Mouse (Mus musculus) intestine, embryonic 16.5 days (tissue): ENCODE measurements around the gene Hoxb6. TPM values are rescaled to one million over a fixed set of nuclear protein-coding genes. Genes with fewer than 3 reads are reported as not detected.

Experiments used
- ATAC-seq: fragments of 200-750 bp; cut with Nextera tagmentation; 2 replicates; pipeline ENCODE4 v1.8.0; 2017; ENCODE audit warnings: moderate TSS enrichment, moderate library complexity
- H3K27ac ChIP-seq: fragments of 300-500 bp; sonication (generic); 2 replicates; pipeline ENCODE4 v1.5.1; 2014; ENCODE audit warnings: mild to moderate bottlenecking, low read length
- H3K27me3 ChIP-seq: fragments of 300-500 bp; sonication (generic); replicated peaks from 2 replicates; pipeline ENCODE4 v1.6.1; 2014; ENCODE audit warnings: low read length, control low read depth, mixed read lengths; ENCODE audit not compliant: control insufficient read depth, insufficient read depth
- H3K36me3 ChIP-seq: fragments of 300-500 bp; sonication (generic); 2 replicates; pipeline ENCODE4 v1.6.1; 2014; ENCODE audit warnings: low read length, control low read depth; ENCODE audit not compliant: control insufficient read depth, insufficient read depth
- H3K4me1 ChIP-seq: fragments of 300-500 bp; sonication (generic); 2 replicates; pipeline ENCODE4 v1.6.1; 2014; ENCODE audit warnings: low read length, control low read depth, mixed read lengths; ENCODE audit not compliant: control insufficient read depth, insufficient read depth
- H3K4me2 ChIP-seq: fragments of 300-500 bp; sonication (generic); 2 replicates; pipeline ENCODE4 v1.6.1; 2014; ENCODE audit warnings: low read depth, low read length, control low read depth
- H3K4me3 ChIP-seq: fragments of 300-500 bp; sonication (generic); 2 replicates; pipeline ENCODE4 v1.5.1; 2014; ENCODE audit warnings: mild to moderate bottlenecking, low read length
- H3K9ac ChIP-seq: fragments of 300-500 bp; sonication (generic); 2 replicates; pipeline ENCODE4 v1.6.1; 2014; ENCODE audit warnings: low read depth, low read length
- H3K9me3 ChIP-seq: fragments of 300-500 bp; sonication (generic); 2 replicates; pipeline ENCODE4 v1.6.1; 2016; ENCODE audit warnings: low read length, control low read depth; ENCODE audit not compliant: control insufficient read depth
- WGBS: fragments of 180-500 bp; shearing (Covaris S2); extraction: QIAGEN DNeasy Blood & Tissue Kit; methylation state at CpG from one replicate; pipeline ENCODE4 v1.1.7; 2014; 5-methylcytosine and 5-hydroxymethylcytosine counted together
- polyA plus RNA-seq: library from polyadenylated mRNA; unstranded; fragments of >200 nt; fragmentation: Nextera tagmentation; extraction: Ambion mirVana; gene quantifications from 2 replicates; pipeline ENCODE4 v1.2.1, GENCODE M21; 2015

The Hoxb6 gene
- polyA plus RNA-seq, 1 experiment from 2014 or later, result 11.1 TPM

DNA sequence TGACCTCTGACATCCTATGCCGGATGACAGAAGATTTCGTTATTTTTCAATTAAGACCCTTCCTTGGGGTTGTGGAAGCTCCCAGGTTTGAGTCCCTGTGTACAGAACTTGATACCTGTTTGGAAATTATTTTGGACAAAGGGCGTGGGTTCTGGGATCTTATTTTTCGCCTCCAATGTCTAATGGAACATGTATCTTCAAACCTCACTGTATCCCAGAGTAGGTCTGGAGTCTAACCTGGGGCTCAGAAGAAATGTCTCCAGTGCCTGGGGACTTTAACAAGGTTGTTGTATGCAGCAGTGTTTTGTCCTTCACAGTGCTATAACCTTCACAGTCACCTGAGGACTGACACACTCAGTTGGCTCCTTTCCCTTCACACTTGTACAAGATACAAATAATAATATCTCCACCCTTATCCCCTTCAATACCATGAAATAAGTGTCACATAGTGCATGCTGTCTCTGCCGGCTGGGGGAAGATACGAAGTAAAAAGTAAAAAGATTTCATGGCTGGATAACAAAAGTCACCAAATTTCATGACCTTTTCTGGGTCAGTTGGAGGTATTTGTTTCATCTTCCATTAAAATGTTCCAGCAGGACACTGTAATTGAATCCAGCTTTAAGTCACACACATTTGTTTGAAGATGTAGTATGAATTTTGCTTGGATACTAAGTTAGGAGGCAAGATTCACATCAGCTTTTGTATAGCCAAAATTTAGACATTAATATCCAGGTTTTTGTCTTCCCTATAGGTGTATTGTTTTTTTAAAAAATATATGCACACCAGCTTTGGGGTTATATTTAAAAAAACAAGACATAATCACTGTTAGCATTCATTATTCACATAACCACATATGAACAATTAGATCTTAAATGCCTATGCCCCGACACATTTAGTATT lies 25.0 kb upstream of the Hoxb6 start:
- H3K4me2 ChIP-seq, result no peak overlapping the region
- H3K4me3 ChIP-seq, result no peak overlapping the region
- peaks cover 88% of the 10 kb centered on the region for H3K27me3 ChIP-seq
- ATAC-seq, result no peak
- H3K9ac ChIP-seq, result no peak overlapping the region
- WGBS, result 32% methylated on average over 7 of the region's 7 CpGs
- no peaks in the 10 kb centered on the region for H3K9me3 ChIP-seq
- peaks cover 16% of the 10 kb centered on the region for H3K4me1 ChIP-seq
- no peaks in the 10 kb centered on the region for H3K36me3 ChIP-seq
- H3K27ac ChIP-seq, result no peak overlapping the region

DNA sequence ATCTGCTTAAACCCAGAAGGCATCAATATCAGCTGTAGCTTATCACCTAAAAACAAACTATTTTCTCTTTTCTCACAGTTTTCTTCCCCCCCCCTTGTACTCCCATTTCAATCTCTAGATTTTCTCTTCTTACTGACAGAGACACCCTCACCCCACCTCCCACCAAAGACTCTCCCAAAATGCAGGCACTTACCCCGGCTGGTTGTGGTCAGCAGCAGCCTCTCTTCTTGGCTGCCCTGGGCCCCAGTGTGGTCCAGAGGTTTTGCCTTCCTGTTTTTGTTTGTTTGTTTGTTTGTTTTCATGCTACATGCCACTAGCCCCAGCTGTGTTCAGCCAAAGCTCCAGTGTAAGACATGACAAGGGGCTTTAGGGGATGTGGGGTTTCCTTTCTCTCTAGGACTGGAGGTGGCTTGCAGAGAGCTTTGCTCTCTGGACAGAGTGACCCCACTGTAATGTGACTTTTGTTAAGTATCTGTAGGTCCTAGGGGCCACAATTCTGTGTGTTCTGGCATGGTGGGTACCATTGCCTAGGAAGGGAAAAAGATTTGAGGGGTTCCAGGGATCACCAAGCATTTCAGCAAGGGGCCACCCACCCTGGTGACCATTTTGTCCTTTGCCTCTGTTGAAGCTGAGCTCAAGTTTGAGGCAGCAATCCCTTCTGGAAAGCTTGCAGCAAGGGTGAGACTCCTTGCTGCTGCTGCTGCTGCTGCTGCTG lies 24.1 kb upstream of the Hoxb6 start:
- H3K36me3 ChIP-seq, result no peaks in the 10 kb centered on the region
- no peaks in the 10 kb centered on the region for H3K9me3 ChIP-seq
- no peak overlapping the region for H3K9ac ChIP-seq
- no peak overlapping the region for H3K4me3 ChIP-seq
- WGBS, result 5% methylated on average over 1 of the region's 1 CpGs
- no peak for ATAC-seq
- H3K27ac ChIP-seq, result no peak overlapping the region
- H3K4me2 ChIP-seq, result no peak overlapping the region
- peaks cover 16% of the 10 kb centered on the region for H3K4me1 ChIP-seq
- peaks cover 88% of the 10 kb centered on the region for H3K27me3 ChIP-seq

DNA sequence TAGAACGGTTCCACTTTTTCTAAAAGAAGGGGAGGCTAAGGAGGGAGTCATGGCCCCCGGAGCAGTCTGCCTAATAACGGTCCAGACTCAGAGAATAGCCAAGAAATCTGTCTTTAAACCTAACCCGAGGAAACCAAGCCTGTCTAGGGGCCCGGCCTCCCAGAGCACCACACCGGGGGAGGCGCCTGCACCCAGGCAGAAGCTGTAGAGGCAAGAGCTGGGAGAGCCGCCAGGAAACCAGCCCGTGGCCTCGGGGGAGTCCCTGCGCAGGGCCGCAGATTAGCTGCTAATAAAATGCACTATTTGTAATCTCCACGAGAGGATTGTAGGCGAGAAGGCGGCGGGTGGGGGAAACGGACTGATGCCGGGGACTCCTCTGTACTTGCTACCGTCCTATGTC lies 22.4 kb upstream of the Hoxb6 start:
- WGBS, result 2% methylated on average over 19 of the region's 19 CpGs
- no peak overlapping the region for H3K27ac ChIP-seq
- H3K4me3 ChIP-seq, result peak overlapping the region; percentile 9; the same call in 1 of the 2 replicates
- H3K9ac ChIP-seq, result no peak overlapping the region
- H3K4me1 ChIP-seq, result peaks cover 16% of the 10 kb centered on the region
- H3K9me3 ChIP-seq, result no peaks in the 10 kb centered on the region
- H3K27me3 ChIP-seq, result peaks cover 89% of the 10 kb centered on the region
- no peak overlapping the region for H3K4me2 ChIP-seq
- no peaks in the 10 kb centered on the region for H3K36me3 ChIP-seq
- ATAC-seq, result no peak

DNA sequence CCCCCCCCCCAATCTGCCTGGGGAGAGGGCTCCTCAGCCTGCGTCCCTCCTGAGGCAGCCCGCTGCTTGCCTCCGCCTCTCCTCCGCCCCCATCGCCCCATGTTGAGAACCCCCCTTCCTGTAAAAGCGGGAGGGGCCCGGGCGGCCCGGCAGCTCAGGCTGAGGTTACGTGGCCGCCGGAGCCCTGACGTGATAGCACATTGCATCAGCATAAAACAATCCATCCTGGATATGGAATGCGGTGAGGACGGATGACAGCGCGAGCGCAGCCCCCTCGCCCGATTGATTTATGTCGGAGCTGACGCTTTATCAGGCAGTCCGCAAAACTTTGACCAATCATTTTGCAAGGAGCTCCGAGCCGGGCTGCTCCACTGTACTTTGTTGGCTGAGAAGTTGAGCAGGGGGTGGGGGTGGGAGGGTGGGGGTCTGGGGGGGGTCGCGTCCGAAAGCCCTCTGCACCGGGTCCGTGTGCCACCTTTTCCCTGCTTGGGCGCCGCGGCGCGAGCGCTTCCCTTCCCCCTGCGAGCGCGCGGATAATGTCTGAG lies 21.2 kb upstream of the Hoxb6 start, which contains the start of gene Hoxb9:
Hoxb9 (plus strand) TSS at position 462 of the 545 bp plus-strand sequence.
- H3K27ac ChIP-seq, result peak within 1 kb of the TSS; percentile 57
- ATAC-seq, result peak; percentile 33; the same call in 1 of the 2 replicates
- no peaks in the 10 kb centered on the region for H3K9me3 ChIP-seq
- peak within 1 kb of the TSS; percentile 56 for H3K9ac ChIP-seq
- peaks cover 91% of the 10 kb centered on the region for H3K27me3 ChIP-seq
- peak within 1 kb of the TSS; percentile 56 for H3K4me2 ChIP-seq
- H3K36me3 ChIP-seq, result no peaks in the 10 kb centered on the region
- peaks cover 16% of the 10 kb centered on the region for H3K4me1 ChIP-seq
- 2% methylated on average over 40 of the region's 40 CpGs for whole genome bisulfite sequencing
- H3K4me3 ChIP-seq, result peak within 1 kb of the TSS; percentile 42

DNA sequence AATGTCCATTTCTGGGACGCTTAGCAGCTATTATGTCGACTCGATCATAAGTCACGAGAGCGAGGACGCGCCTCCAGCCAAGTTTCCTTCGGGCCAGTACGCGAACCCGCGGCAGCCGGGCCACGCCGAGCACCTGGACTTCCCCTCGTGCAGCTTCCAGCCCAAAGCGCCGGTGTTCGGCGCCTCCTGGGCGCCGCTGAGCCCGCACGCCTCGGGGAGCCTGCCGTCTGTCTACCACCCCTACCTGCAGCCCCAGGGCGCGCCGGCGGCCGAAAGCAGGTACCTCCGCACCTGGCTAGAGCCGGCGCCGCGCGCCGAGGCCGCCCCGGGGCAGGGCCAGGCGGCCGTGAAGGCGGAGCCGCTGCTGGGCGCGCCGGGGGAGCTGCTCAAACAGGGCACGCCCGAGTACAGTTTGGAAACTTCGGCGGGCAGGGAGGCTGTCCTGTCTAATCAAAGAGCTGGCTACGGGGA lies 20.7 kb upstream of the Hoxb6 start:
- Histone ChIP-seq H3K27me3 (peaks cover 93% of the 10 kb centered on the region), H3K36me3 (no peaks in the 10 kb centered on the region), H3K4me2 (peak overlapping the region; percentile 56), H3K4me3 (peak overlapping the region; percentile 42), H3K9ac (peak overlapping the region; percentile 56), H3K4me1 (peaks cover 16% of the 10 kb centered on the region), H3K9me3 (no peaks in the 10 kb centered on the region), H3K27ac (peak overlapping the region; percentile 57)
- WGBS, result under 1% methylated on average over 52 of the region's 52 CpGs
- ATAC-seq, result peak; percentile 64

DNA sequence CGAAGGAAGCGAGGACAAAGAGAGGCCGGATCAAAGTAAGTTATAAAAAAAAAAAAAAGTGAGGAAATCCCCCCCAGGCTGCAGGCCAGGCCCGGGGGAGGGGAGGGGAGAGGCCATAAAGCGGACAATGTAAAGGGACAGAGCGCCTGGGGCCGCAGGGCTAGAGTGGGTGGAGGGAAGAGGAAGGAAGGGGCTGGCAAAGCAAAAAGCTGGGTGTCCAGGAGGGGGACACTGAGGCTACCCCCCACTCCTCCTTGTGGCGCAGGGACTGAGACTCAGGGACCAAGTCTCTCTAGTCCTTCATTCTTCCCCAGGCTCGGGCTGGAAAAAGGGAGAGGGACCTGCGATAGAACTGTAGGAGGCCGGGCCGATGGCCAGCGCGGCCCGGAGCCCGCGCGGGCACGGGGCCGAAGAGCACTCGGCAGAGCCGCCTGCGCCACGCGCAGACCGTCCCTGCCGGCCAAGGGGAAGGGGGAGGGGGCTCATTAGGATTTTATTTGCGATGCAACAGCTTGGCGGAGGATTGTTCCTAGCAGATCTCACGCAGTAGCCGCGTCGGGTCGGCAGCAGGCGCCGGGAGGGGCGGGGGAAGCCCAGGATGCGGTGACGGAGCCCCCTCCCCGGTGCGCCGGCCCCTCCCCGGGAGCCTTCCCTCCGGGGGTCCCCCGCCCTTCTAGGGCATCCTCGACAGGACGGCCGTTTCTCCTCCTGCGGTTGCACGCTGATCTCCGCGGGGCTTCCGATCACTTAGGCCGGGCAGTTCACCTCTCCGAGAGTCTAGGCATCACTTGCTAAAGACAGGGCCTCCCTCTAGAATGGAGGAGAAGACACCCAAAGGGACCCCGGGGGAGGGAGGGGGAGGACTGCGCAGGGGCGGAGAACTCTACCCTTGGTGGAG lies 20.0 kb upstream of the Hoxb6 start:
- Histone ChIP-seq H3K27me3 (peaks cover 93% of the 10 kb centered on the region), H3K4me2 (peak overlapping the region; percentile 56), H3K36me3 (no peaks in the 10 kb centered on the region), H3K4me3 (peak overlapping the region; percentile 42), H3K9ac (peak overlapping the region; percentile 38), H3K4me1 (peaks cover 16% of the 10 kb centered on the region), H3K9me3 (no peaks in the 10 kb centered on the region), H3K27ac (no peak overlapping the region; the same call in 1 of the 2 replicates)
- ATAC-seq, result peak; percentile 48; the same call in 1 of the 2 replicates
- WGBS, result 1% methylated on average over 56 of the region's 58 CpGs

DNA sequence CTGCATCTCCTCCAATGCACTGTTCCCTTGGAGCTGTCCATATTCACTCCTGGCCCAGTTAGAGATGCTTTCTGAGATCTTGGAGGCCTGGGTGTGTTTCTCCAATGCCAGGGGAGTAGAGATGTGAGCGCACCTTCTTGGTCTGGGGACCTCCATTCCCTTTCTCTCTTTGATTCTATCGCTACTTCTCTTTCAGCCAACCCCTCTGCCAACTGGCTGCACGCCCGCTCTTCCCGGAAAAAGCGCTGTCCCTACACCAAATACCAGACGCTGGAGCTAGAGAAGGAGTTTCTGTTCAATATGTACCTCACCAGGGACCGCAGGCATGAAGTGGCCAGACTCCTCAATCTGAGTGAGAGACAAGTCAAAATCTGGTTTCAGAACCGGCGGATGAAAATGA lies 17.8 kb upstream of the Hoxb6 start:
- peaks cover 87% of the 10 kb centered on the region for H3K27me3 ChIP-seq
- 19% methylated on average over 10 of the region's 10 CpGs for WGBS
- no peaks in the 10 kb centered on the region for H3K36me3 ChIP-seq
- H3K9me3 ChIP-seq, result no peaks in the 10 kb centered on the region
- H3K4me1 ChIP-seq, result peaks cover 19% of the 10 kb centered on the region
- ATAC-seq, result no peak
- no peak overlapping the region for H3K27ac ChIP-seq
- no peak overlapping the region for H3K4me2 ChIP-seq
- H3K4me3 ChIP-seq, result no peak overlapping the region
- no peak overlapping the region for H3K9ac ChIP-seq

DNA sequence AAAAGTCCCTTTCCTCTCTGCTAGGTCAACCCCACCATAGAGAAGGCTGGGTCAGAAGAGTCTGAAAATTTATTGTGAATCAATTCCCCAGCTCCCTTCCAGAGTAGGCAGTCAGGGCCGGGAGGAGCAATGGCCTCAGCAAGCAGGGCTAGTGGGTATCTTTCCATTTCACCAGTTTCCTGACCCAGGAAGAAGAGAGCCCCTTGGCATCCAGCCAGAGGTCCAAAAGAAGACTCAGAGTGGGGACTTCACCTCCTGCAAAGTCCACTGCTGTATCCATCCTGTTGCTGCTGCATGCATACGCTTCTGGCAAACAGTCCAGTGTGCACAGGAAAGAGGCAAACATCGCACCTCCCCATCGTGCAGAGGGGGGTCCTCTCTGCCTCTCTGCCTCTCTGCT lies 16.4 kb upstream of the Hoxb6 start:
- Histone ChIP-seq H3K9ac (no peak overlapping the region), H3K27me3 (peaks cover 84% of the 10 kb centered on the region), H3K36me3 (no peaks in the 10 kb centered on the region), H3K4me2 (no peak overlapping the region), H3K27ac (no peak overlapping the region), H3K4me1 (peaks cover 16% of the 10 kb centered on the region), H3K4me3 (no peak overlapping the region), H3K9me3 (no peaks in the 10 kb centered on the region)
- WGBS, result 21% methylated on average over 4 of the region's 4 CpGs
- no peak for ATAC-seq
